Mouse (Mus musculus) myocyte (in vitro differentiated cells): ENCODE measurements around the gene Fbxo10. TPM values are rescaled to one million over a fixed set of nuclear protein-coding genes. Genes with fewer than 3 reads are reported as not detected.
"Not testable (repeated sequence)": the region's sequence is repeated elsewhere in the genome, so short reads cannot be mapped to it uniquely, and the experiment has no call there.

Experiments used
- H3K27me3 ChIP-seq: one replicate; pipeline ENCODE4 v1.6.1; 2011; ENCODE audit not compliant: control insufficient read depth, insufficient read depth, insufficient read length
- H3K36me3 ChIP-seq: one replicate; pipeline ENCODE4 v1.6.1; 2011; ENCODE audit not compliant: control insufficient read depth, insufficient read depth
- H3K4me2 ChIP-seq: one replicate; pipeline ENCODE4 v1.6.1; 2011; ENCODE audit warnings: low read depth, control low read depth
- H3K4me3 ChIP-seq: one replicate; pipeline ENCODE4 v1.5.1; 2011; ENCODE audit warnings: mild to moderate bottlenecking, control low read depth, moderate library complexity
- H3K79me2 ChIP-seq: one replicate; pipeline ENCODE4 v1.6.1; 2011; ENCODE audit not compliant: control insufficient read depth, insufficient read depth
- H3ac ChIP-seq: one replicate; pipeline ENCODE4 v1.6.1; 2011; ENCODE audit not compliant: control insufficient read depth, insufficient read length
- CEBPB ChIP-seq: IDR thresholded peaks from 2 replicates; pipeline ENCODE4 v1.6.1; 2011; ENCODE audit warnings: mild to moderate bottlenecking, moderate library complexity; ENCODE audit not compliant: poor library complexity, insufficient read depth, severe bottlenecking
- E2F4 ChIP-seq: IDR thresholded peaks from one replicate; pipeline ENCODE4 v1.6.1; 2011; ENCODE audit warnings: mild to moderate bottlenecking, control low read depth, moderate library complexity; ENCODE audit not compliant: insufficient read depth
- MAX ChIP-seq: IDR thresholded peaks from one replicate; pipeline ENCODE4 v1.6.1; 2011; ENCODE audit warnings: low read depth, mild to moderate bottlenecking, control low read depth
- MYOD1 ChIP-seq, 3 experiments: IDR thresholded peaks; one replicate each; pipeline ENCODE4 v1.6.1; 2011; ENCODE audit warnings: control low read depth in 2 of 3, low read depth in 2 of 3, mild to moderate bottlenecking in 2 of 3, moderate library complexity in 1 of 3; ENCODE audit not compliant: insufficient read length in 2 of 3, control insufficient read depth in 1 of 3
- MYOG ChIP-seq, 3 experiments: IDR thresholded peaks; one replicate each; pipeline ENCODE4 v1.6.1; 2011; ENCODE audit warnings: control low read depth in 2 of 3, low read depth in 2 of 3, mild to moderate bottlenecking in 2 of 3; ENCODE audit not compliant: insufficient read length in 2 of 3, control insufficient read depth in 1 of 3, insufficient read depth in 1 of 3
- POLR2A ChIP-seq: IDR thresholded peaks from one replicate; pipeline ENCODE4 v1.6.1; 2011; ENCODE audit warnings: low read depth, mild to moderate bottlenecking, control low read depth, moderate library complexity; ENCODE audit not compliant: insufficient read length
- POLR2AphosphoS2 ChIP-seq: IDR thresholded peaks from one replicate; pipeline ENCODE4 v1.6.1; 2011; ENCODE audit warnings: low read depth, control low read depth; ENCODE audit not compliant: insufficient read length
- REST ChIP-seq: IDR thresholded peaks from one replicate; pipeline ENCODE4 v1.6.1; 2011; ENCODE audit warnings: mild to moderate bottlenecking, control low read depth, moderate library complexity; ENCODE audit not compliant: insufficient read depth, insufficient read length
- SRF ChIP-seq: IDR thresholded peaks from one replicate; pipeline ENCODE4 v1.6.1; 2011; ENCODE audit warnings: low read depth; ENCODE audit not compliant: control insufficient read depth, insufficient read length
- TCF12 ChIP-seq: IDR thresholded peaks from one replicate; pipeline ENCODE4 v1.6.1; 2011; ENCODE audit warnings: mild to moderate bottlenecking, control low read depth; ENCODE audit not compliant: poor library complexity, insufficient read depth, severe bottlenecking
- TCF3 ChIP-seq: IDR thresholded peaks from one replicate; pipeline ENCODE4 v1.6.1; 2011; ENCODE audit warnings: low read depth, control low read depth; ENCODE audit not compliant: insufficient read length
- USF1 ChIP-seq: IDR thresholded peaks from one replicate; pipeline ENCODE4 v1.6.1; 2011; ENCODE audit warnings: low read depth, mild to moderate bottlenecking, control low read depth, moderate library complexity
- polyA plus RNA-seq: library from polyadenylated mRNA; unstranded; fragments of >200 nt; fragmentation: generic; extraction: Trizol; gene quantifications from one replicate; pipeline ENCODE4 v1.2.1, GENCODE M21; 2012; ENCODE audit warnings: missing spikeins

The Fbxo10 gene
- polyA plus RNA-seq, 1 experiment: 7.8 TPM

- H3ac ChIP-seq: no peak overlapping the region
- no peaks in the 10 kb centered on the region for H3K27me3 ChIP-seq
- peaks cover 16% of the 10 kb centered on the region for H3K36me3 ChIP-seq
- no peak overlapping the region for H3K4me2 ChIP-seq
- TF ChIP-seq REST (no peak), POLR2AphosphoS2 (no peak), CEBPB (no peak), TCF12 (no peak), SRF (no peak), POLR2A (no peak), TCF3 (no peak), USF1 (no peak), MYOG (IDR thresholded peaks at IDR 0.05; ENCODE audit: control insufficient read depth in 1 of 3, insufficient read depth in 1 of 3, insufficient read length in 2 of 3, low read depth in 2 of 3) (no peak), MYOD1 (IDR thresholded peaks at IDR 0.05; ENCODE audit: control insufficient read depth in 1 of 3, insufficient read length in 2 of 3, low read depth in 2 of 3) (no peak), MAX (no peak), E2F4 (no peak)
- H3K4me3 ChIP-seq: no peak overlapping the region
- no peaks in the 10 kb centered on the region for H3K79me2 ChIP-seq
These were observed 90.6 kb downstream of the Fbxo10 start for GRCm38 (mm10) chr4:44993847-44994246.

- peaks cover 16% of the 10 kb centered on the region for H3K36me3 ChIP-seq
These were observed 91.2 kb downstream of the Fbxo10 start for GRCm38 (mm10) chr4:44993179-44993578.

GRCm38 (mm10) chr4:44992330-44992729, 92.1 kb downstream of the Fbxo10 start:
- peaks cover 16% of the 10 kb centered on the region for H3K36me3 ChIP-seq
- not testable (repeated sequence) for H3ac ChIP-seq, H3K4me2 ChIP-seq, H3K27me3 ChIP-seq, H3K4me3 ChIP-seq, H3K79me2 ChIP-seq

More at GRCm38 (mm10) chr4:44993179-44993578, 91.2 kb downstream of the Fbxo10 start:
- H3K27me3 ChIP-seq, H3K4me2 ChIP-seq, H3ac ChIP-seq, H3K79me2 ChIP-seq, H3K4me3 ChIP-seq: not testable (repeated sequence)

GRCm38 (mm10) chr4:44990560-44990959, 93.8 kb downstream of the Fbxo10 start:
- no peak overlapping the region for H3K4me3 ChIP-seq
- no peak overlapping the region for H3ac ChIP-seq
- TF ChIP-seq TCF3: no peak
- no peak for TF ChIP-seq MAX
- TF ChIP-seq CEBPB: no peak
- TF ChIP-seq E2F4: no peak
- no peak for TF ChIP-seq MYOG (IDR thresholded peaks at IDR 0.05; ENCODE audit: control insufficient read depth in 1 of 3, insufficient read depth in 1 of 3, insufficient read length in 2 of 3, low read depth in 2 of 3)
- no peak for TF ChIP-seq SRF
- no peak for TF ChIP-seq MYOD1 (IDR thresholded peaks at IDR 0.05; ENCODE audit: control insufficient read depth in 1 of 3, insufficient read length in 2 of 3, low read depth in 2 of 3)
- TF ChIP-seq POLR2A: no peak
- no peak for TF ChIP-seq TCF12
- no peak for TF ChIP-seq REST
- TF ChIP-seq USF1: no peak
- TF ChIP-seq POLR2AphosphoS2: no peak
- H3K36me3 ChIP-seq: peaks cover 16% of the 10 kb centered on the region
- no peaks in the 10 kb centered on the region for H3K79me2 ChIP-seq
- H3K27me3 ChIP-seq: no peaks in the 10 kb centered on the region
- H3K4me2 ChIP-seq: no peak overlapping the region

Other genes with a start within 250 kb of the Fbxo10 start
- 71.1 TPM for gene Grhpr, start 103.2 kb downstream of the Fbxo10 start, polyA plus RNA-seq
- gene Zbtb5, start 72.2 kb downstream of the Fbxo10 start, polyA plus RNA-seq: 5.1 TPM
- gene Polr1e, start 66.0 kb downstream of the Fbxo10 start, polyA plus RNA-seq: 18.8 TPM
- gene Tomm5, start 23.5 kb upstream of the Fbxo10 start, polyA plus RNA-seq: 311 TPM
- gene Frmpd1, start 100.3 kb upstream of the Fbxo10 start, polyA plus RNA-seq: 45.8 TPM
- 4.4 TPM for gene Trmt10b, start 212.5 kb upstream of the Fbxo10 start, polyA plus RNA-seq